ENCODE assay signal across 8 mouse cellular contexts in genomic region chr13:97241787-97242280, GRCm38 (mm10). TPM values are rescaled to one million over a fixed set of nuclear protein-coding genes. Genes with fewer than 3 reads are reported as not detected.
DNase-seq lines count a peak whose midpoint lies in the region; ATAC-seq and TF ChIP-seq lines count a peak whose summit lies in the region.

No protein-coding gene starts in this region.

- H3K27ac ChIP-seq in kidney, postnatal 0 days = peak overlapping the region; percentile 88; the same call in 1 of the 2 replicates
- H3K27ac ChIP-seq in hindbrain, embryonic 14.5 days = peak overlapping the region; percentile 93
- peak overlapping the region; percentile 97 for H3K27ac ChIP-seq in midbrain, embryonic 16.5 days (ENCODE audit: low read length)

- no peaks in the 10 kb centered on the region for H3K9me3 ChIP-seq in kidney, postnatal 0 days (replicated peaks; ENCODE audit: low read length)
- H3K9me3 ChIP-seq in hindbrain, embryonic 14.5 days (ENCODE audit: control insufficient read depth, low read length) = no peaks in the 10 kb centered on the region
- H3K9me3 ChIP-seq in midbrain, embryonic 16.5 days (replicated peaks; ENCODE audit: control insufficient read depth, low read length, poor library complexity, severe bottlenecking) = no peaks in the 10 kb centered on the region

- under 1% methylated on average over 20 of the region's 20 CpGs for WGBS in kidney, postnatal 0 days
- WGBS in hindbrain, embryonic 14.5 days = under 1% methylated on average over 20 of the region's 20 CpGs
- WGBS in midbrain, embryonic 16.5 days = under 1% methylated on average over 20 of the region's 20 CpGs

- H3K27me3 ChIP-seq in kidney, postnatal 0 days (ENCODE audit: insufficient read depth, low read length) = no peaks in the 10 kb centered on the region
- H3K27me3 ChIP-seq in hindbrain, embryonic 14.5 days (ENCODE audit: control insufficient read depth, insufficient read depth, low read length) = no peaks in the 10 kb centered on the region
- no peaks in the 10 kb centered on the region for H3K27me3 ChIP-seq in midbrain, embryonic 16.5 days (ENCODE audit: control insufficient read depth, insufficient read depth, low read depth, low read length)

- no peak for TF ChIP-seq POLR2A in brain, embryonic 14.5 days (IDR thresholded peaks at IDR 0.05; ENCODE audit: borderline replicate concordance, extremely low read depth, insufficient read depth, insufficient read length, poor library complexity, severe bottlenecking)

- H3K4me2 ChIP-seq in kidney, postnatal 0 days (ENCODE audit: low read length) = peak overlapping the region; percentile 75
- peak overlapping the region; percentile 82 for H3K4me2 ChIP-seq in hindbrain, embryonic 14.5 days (replicated peaks)
- peak overlapping the region; percentile 91 for H3K4me2 ChIP-seq in midbrain, embryonic 16.5 days (ENCODE audit: low read length)

- 0 out of 2 replicates have a peak, but pooled peaks cover 13% of the 10 kb centered on the region for H3K36me3 ChIP-seq in kidney, postnatal 0 days (ENCODE audit: insufficient read depth, low read length)
- H3K36me3 ChIP-seq in hindbrain, embryonic 14.5 days (replicated peaks; ENCODE audit: control insufficient read depth, insufficient read depth) = peaks cover 19% of the 10 kb centered on the region
- peaks cover 14% of the 10 kb centered on the region for H3K36me3 ChIP-seq in midbrain, embryonic 16.5 days (ENCODE audit: control insufficient read depth, insufficient read depth, low read length)

- peak overlapping the region; percentile 77 for H3K4me3 ChIP-seq in kidney, postnatal 0 days (replicated peaks; ENCODE audit: low read depth, low read length)
- peak overlapping the region; percentile 89 for H3K4me3 ChIP-seq in hindbrain, embryonic 14.5 days (replicated peaks; ENCODE audit: low read length)
- peak overlapping the region; percentile 94 for H3K4me3 ChIP-seq in midbrain, embryonic 16.5 days (ENCODE audit: low read depth, low read length)

- H3K4me1 ChIP-seq in kidney, postnatal 0 days (replicated peaks; ENCODE audit: insufficient read depth, low read length) = peaks cover 19% of the 10 kb centered on the region
- peaks cover 50% of the 10 kb centered on the region for H3K4me1 ChIP-seq in hindbrain, embryonic 14.5 days (replicated peaks; ENCODE audit: control insufficient read depth, insufficient read depth, low read length)
- peaks cover 48% of the 10 kb centered on the region for H3K4me1 ChIP-seq in midbrain, embryonic 16.5 days (ENCODE audit: control insufficient read depth, insufficient read depth, low read length)

- H3K9ac ChIP-seq in kidney, postnatal 0 days (ENCODE audit: low read depth, low read length) = peak overlapping the region; percentile 75
- H3K9ac ChIP-seq in hindbrain, embryonic 14.5 days = peak overlapping the region; percentile 94
- H3K9ac ChIP-seq in midbrain, embryonic 16.5 days (ENCODE audit: low read depth, low read length) = peak overlapping the region; percentile 91

- no peak for ATAC-seq in kidney, postnatal 0 days (replicated peaks; ENCODE audit: low FRiP score, low read depth)
- ATAC-seq in hindbrain, embryonic 14.5 days (ENCODE audit: low FRiP score) = no peak
- no peak for ATAC-seq in midbrain, embryonic 16.5 days

- no peak for DNase-seq in kidney, postnatal 0 days (ENCODE audit: low spot score)
- no peak for DNase-seq in kidney, postnatal 36 days
- DNase-seq in brain, embryonic 14.5 days (ENCODE audit: low read depth) = peak; percentile 44
- no peak for DNase-seq in hindbrain, embryonic 14.5 days (ENCODE audit: low spot score)
- DNase-seq in left cerebral cortex, adult 8-10 months (ENCODE audit: low spot score in 2 of 2) = no peak
- DNase-seq in layer of hippocampus, postnatal 36 days = no peak
- no peak for DNase-seq in cerebellum, adult 11-12 months

- no peak for TF ChIP-seq CTCF in kidney, postnatal 0 days (IDR thresholded peaks at IDR 0.05; ENCODE audit: low read depth)
- TF ChIP-seq CTCF in brain, embryonic 14.5 days (IDR thresholded peaks at IDR 0.05; ENCODE audit: borderline replicate concordance, extremely low read depth, insufficient read depth, insufficient read length) = no peak

RNA-seq across cellular contexts. Expression of gene Enc1, which starts 0.9 kb away (rescaled TPM):
- polyA plus RNA-seq in kidney, postnatal 0 days (2015; fragmentation: Nextera tagmentation; extraction: Ambion mirVana) = 8.1 and 9.2 TPM in 2 replicates
- 249 and 303 TPM in 2 replicates for polyA plus RNA-seq in brain, embryonic 14.5 days (2012; rRNA removed)
- polyA plus RNA-seq in hindbrain, embryonic 14.5 days (2014; fragmentation: Nextera tagmentation; extraction: Ambion mirVana) = 80.5 and 82.4 TPM in 2 replicates
- 103 and 119 TPM in 2 replicates for polyA plus RNA-seq in midbrain, embryonic 16.5 days (2015; fragmentation: Nextera tagmentation; extraction: Ambion mirVana)
- 100 to 1,000 TPM; 425 to 545 (median 450) TPM for total RNA-seq in left cerebral cortex, adult 8-10 months (2022)
- 100 to 1,000 TPM; 689 to 742 TPM for total RNA-seq in layer of hippocampus, postnatal 36 days (2021)

RNA-seq across cellular contexts. Expression of gene Hexb, which starts 43.7 kb away (rescaled TPM):
- polyA plus RNA-seq in kidney, postnatal 0 days (2015; fragmentation: Nextera tagmentation; extraction: Ambion mirVana) = 59.0 and 63.1 TPM in 2 replicates
- polyA plus RNA-seq in brain, embryonic 14.5 days (2012; rRNA removed) = 25.8 and 28.2 TPM in 2 replicates
- polyA plus RNA-seq in hindbrain, embryonic 14.5 days (2014; fragmentation: Nextera tagmentation; extraction: Ambion mirVana) = 45.3 and 50.7 TPM in 2 replicates
- polyA plus RNA-seq in midbrain, embryonic 16.5 days (2015; fragmentation: Nextera tagmentation; extraction: Ambion mirVana) = 40.3 and 49.8 TPM in 2 replicates
- total RNA-seq in left cerebral cortex, adult 8-10 months (2022) = 100 to 1,000 TPM; 108 to 345 (median 194) TPM
- total RNA-seq in layer of hippocampus, postnatal 36 days (2021) = 100 to 1,000 TPM; 117 to 122 TPM
